Mouse (Mus musculus): ENCODE results near the gene Sun2. TPM values are rescaled to one million over a fixed set of nuclear protein-coding genes. Genes with fewer than 3 reads are reported as not detected.

The Sun2 gene
- polyA plus RNA-seq, 1 experiment from 2014 or later: 4.5 TPM

DNA sequence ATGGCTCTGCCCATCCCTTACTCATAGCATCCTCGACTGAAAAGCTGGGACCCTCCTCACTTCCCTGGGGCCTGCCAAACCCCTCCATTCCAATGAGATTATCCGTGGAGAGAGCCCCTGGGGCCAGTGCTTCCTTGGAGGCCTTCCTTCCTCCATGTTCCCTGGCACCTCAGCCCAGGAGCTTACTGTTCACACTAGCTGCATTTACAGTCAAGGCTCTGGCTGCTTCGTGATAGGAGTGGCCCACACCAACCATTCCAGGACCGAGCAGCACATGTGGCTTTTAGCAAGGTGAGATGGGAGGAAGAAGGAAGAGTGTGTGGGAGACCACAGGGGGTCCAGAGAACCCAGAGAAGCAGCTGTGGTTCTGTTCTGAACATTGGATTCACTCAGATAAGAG is 11.5 kb upstream of the Sun2 start:
- H3K27me3 ChIP-seq (replicated peaks): 0 out of 2 replicates have a peak, but pooled peaks cover 3% of the 10 kb centered on the region
- H3K9ac ChIP-seq: no peak overlapping the region
- no peaks in the 10 kb centered on the region for H3K9me3 ChIP-seq (replicated peaks)
- no peak overlapping the region for H3K4me2 ChIP-seq
- no peak overlapping the region for H3K27ac ChIP-seq (ENCODE audit: poor library complexity, severe bottlenecking)
- H3K4me3 ChIP-seq: no peak overlapping the region
- WGBS: 55% methylated on average over 4 of the region's 4 CpGs
- no peaks in the 10 kb centered on the region for H3K36me3 ChIP-seq
- ATAC-seq (ENCODE audit: insufficient number of reproducible peaks, low FRiP score): no peak
- H3K4me1 ChIP-seq (replicated peaks): no peaks in the 10 kb centered on the region

DNA sequence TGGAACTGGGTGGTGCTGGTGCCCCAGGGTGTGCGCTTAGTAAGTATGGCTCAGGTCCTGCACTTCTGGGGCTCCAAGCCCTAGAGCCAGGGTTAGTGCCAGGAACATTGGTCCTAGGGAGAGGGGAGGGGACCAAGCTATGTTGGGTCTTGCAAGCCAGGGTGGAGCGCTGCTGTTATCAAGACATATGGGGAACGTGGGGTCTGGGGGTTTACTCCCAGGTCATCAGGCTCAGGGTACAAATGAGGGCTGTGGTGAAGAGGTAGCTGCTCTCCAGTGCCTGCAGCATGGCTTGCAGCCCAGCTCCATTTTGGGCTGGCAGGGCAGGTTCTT is 11.1 kb upstream of the Sun2 start:
- Histone ChIP-seq H3K9ac (no peak overlapping the region), H3K4me1 (replicated peaks) (no peaks in the 10 kb centered on the region), H3K27me3 (replicated peaks) (0 out of 2 replicates have a peak, but pooled peaks cover 3% of the 10 kb centered on the region), H3K4me2 (no peak overlapping the region), H3K36me3 (no peaks in the 10 kb centered on the region), H3K4me3 (no peak overlapping the region), H3K9me3 (replicated peaks) (no peaks in the 10 kb centered on the region), H3K27ac (ENCODE audit: poor library complexity, severe bottlenecking) (no peak overlapping the region)
- 84% methylated on average over 3 of the region's 3 CpGs for WGBS
- ATAC-seq (ENCODE audit: insufficient number of reproducible peaks, low FRiP score): no peak

DNA sequence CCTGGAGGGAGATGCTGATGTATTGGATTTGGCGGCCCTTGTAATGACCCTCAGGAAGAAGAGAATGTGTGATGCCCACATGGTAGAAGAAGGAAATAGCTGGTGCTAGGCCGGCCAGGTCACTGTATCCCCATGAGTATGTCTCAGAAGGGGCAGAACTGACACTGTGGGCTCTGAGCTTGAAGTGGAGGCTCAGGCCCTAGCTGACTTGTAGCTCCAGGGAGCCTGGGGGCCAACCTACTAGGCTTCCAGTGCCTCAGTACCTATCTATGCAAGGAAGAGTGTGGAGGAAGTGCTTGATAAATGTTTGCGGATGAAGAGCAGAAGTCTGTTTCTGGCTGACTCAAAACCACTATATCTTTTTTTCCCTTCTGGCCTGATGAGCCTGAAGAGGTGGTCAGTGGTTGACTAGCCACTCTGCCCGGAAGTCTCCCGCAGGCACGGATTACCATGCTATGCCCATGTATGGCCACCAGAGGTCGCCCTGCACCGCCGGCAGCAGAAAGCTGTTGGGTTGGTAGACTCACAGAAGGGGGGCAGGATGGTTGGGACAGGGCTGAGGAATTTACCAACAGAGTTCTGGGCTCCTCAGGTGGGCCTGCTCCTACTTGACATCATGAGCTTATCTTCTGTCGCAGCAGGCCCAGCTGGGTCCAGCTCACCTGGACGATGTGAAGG is 10.5 kb upstream of the Sun2 start:
- ATAC-seq (ENCODE audit: insufficient number of reproducible peaks, low FRiP score): 0 out of 2 replicates have a peak, but pooled peaks have one; percentile 9
- no peak overlapping the region for H3K9ac ChIP-seq
- no peaks in the 10 kb centered on the region for H3K9me3 ChIP-seq (replicated peaks)
- 19% methylated on average over 11 of the region's 11 CpGs for WGBS
- no peaks in the 10 kb centered on the region for H3K36me3 ChIP-seq
- H3K4me1 ChIP-seq (replicated peaks): no peaks in the 10 kb centered on the region
- H3K27ac ChIP-seq (ENCODE audit: poor library complexity, severe bottlenecking): no peak overlapping the region
- no peak overlapping the region for H3K4me3 ChIP-seq
- 0 out of 2 replicates have a peak, but pooled peaks cover 3% of the 10 kb centered on the region for H3K27me3 ChIP-seq (replicated peaks)
- no peak overlapping the region for H3K4me2 ChIP-seq

DNA sequence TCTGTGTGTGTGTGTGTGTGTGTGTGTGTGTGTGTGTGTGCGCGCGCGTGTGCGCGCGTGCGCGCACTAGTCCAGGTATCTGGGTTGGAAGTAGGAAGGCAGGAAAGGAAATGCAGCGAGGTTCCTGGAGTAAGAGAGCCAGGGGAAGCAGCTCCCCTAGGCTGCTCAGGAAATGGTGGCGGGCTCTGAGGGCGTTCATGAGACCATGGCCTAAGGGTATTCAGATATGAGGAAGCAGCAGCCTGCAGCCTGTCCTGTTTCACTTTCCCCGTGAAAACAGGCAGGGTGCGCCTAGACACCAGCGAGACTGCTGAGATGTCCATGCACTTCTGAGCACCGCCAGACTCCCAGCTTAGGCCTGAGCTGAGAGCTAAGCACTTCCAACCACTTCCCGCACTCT is 9.4 kb upstream of the Sun2 start:
- 0 out of 2 replicates have a peak, but pooled peaks cover 3% of the 10 kb centered on the region for H3K27me3 ChIP-seq (replicated peaks)
- ATAC-seq (ENCODE audit: insufficient number of reproducible peaks, low FRiP score): no peak
- no peak overlapping the region for H3K4me2 ChIP-seq
- no peak overlapping the region for H3K27ac ChIP-seq (ENCODE audit: poor library complexity, severe bottlenecking)
- H3K9me3 ChIP-seq (replicated peaks): no peaks in the 10 kb centered on the region
- WGBS: 77% methylated on average over 17 of the region's 17 CpGs
- no peaks in the 10 kb centered on the region for H3K36me3 ChIP-seq
- no peak overlapping the region for H3K9ac ChIP-seq
- no peaks in the 10 kb centered on the region for H3K4me1 ChIP-seq (replicated peaks)
- no peak overlapping the region for H3K4me3 ChIP-seq

DNA sequence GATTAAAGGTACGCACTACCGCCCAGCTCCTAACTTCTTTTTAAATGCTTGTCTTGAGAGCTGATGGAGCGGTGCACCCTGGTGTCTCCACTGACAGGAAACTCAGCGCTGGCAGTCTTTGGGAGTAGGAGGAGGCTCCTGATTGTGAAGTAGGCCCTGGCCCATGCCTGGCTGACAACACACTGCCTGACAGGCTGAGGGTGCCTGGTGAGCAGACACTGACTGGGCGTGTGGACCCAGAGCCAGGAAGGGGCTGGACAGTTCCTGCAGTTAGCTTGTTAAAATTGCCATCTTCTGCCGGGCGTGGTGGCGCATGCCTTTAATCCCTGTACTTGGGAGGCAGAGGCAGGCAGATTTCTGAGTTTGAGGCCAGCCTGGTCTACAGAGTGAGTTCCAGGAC is 7.9 kb upstream of the Sun2 start:
- H3K9me3 ChIP-seq (replicated peaks): no peaks in the 10 kb centered on the region
- no peak overlapping the region for H3K4me3 ChIP-seq
- no peak for ATAC-seq (ENCODE audit: insufficient number of reproducible peaks, low FRiP score)
- 82% methylated on average over 8 of the region's 8 CpGs for WGBS
- H3K36me3 ChIP-seq: no peaks in the 10 kb centered on the region
- H3K4me1 ChIP-seq (replicated peaks): no peaks in the 10 kb centered on the region
- 0 out of 2 replicates have a peak, but pooled peaks cover 2% of the 10 kb centered on the region for H3K27me3 ChIP-seq (replicated peaks)
- H3K27ac ChIP-seq (ENCODE audit: poor library complexity, severe bottlenecking): no peak overlapping the region
- H3K9ac ChIP-seq: no peak overlapping the region
- no peak overlapping the region for H3K4me2 ChIP-seq

DNA sequence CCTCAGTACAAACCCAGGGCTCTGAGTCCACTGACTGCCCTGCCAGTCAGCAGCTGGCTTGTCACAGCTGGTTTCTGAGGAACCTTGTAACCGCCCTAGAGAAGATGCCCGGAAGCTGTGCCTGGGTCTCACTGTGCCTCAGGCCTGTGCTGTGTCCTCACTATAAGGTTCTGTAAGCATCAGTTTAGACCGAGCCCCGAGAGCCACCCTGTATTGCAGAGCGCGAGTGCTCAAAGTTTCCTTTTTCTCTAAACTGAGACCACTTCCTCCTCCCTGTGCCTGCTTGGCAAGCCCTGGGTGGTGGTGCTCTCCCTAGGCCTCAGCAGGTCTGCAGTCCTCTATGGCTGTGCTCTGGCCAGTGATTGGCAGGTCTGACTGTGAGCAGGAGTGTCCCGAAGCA is 6.8 kb upstream of the Sun2 start:
- Histone ChIP-seq H3K4me2 (no peak overlapping the region), H3K4me3 (no peak overlapping the region), H3K27ac (ENCODE audit: poor library complexity, severe bottlenecking) (no peak overlapping the region), H3K9ac (no peak overlapping the region), H3K9me3 (replicated peaks) (no peaks in the 10 kb centered on the region), H3K27me3 (replicated peaks) (no peaks in the 10 kb centered on the region), H3K4me1 (replicated peaks) (no peaks in the 10 kb centered on the region), H3K36me3 (0 out of 2 replicates have a peak, but pooled peaks cover 5% of the 10 kb centered on the region)
- ATAC-seq (ENCODE audit: insufficient number of reproducible peaks, low FRiP score): no peak
- WGBS: 89% methylated on average over 7 of the region's 7 CpGs

DNA sequence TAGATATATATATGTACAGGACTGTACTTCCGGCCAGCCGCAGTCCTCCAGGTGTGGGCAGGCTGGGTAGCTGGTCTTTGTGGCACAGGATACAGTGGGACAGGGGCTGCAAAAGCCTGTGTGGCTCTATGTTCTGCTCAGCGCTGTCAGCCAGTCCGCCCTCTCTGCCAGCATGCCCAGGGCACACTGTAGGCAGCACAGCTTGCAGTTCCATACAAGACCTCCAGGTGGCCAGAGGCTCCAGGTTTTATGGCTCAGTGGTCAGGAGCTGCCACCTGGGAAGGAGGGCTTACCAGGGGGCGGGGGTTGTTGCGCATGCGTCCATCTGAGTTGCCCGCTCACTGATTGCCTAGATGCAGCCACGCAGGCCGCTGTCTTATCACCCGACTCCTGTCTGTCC is 5.7 kb upstream of the Sun2 start:
- ATAC-seq (ENCODE audit: insufficient number of reproducible peaks, low FRiP score): no peak
- H3K27ac ChIP-seq (ENCODE audit: poor library complexity, severe bottlenecking): no peak overlapping the region
- 48% methylated on average over 11 of the region's 11 CpGs for WGBS
- no peak overlapping the region for H3K9ac ChIP-seq
- peaks cover 2% of the 10 kb centered on the region; the same call in 1 of the 2 replicates for H3K4me1 ChIP-seq (replicated peaks)
- H3K9me3 ChIP-seq (replicated peaks): no peaks in the 10 kb centered on the region
- no peak overlapping the region for H3K4me3 ChIP-seq
- H3K27me3 ChIP-seq (replicated peaks): no peaks in the 10 kb centered on the region
- H3K4me2 ChIP-seq: no peak overlapping the region
- H3K36me3 ChIP-seq: 0 out of 2 replicates have a peak, but pooled peaks cover 6% of the 10 kb centered on the region

DNA sequence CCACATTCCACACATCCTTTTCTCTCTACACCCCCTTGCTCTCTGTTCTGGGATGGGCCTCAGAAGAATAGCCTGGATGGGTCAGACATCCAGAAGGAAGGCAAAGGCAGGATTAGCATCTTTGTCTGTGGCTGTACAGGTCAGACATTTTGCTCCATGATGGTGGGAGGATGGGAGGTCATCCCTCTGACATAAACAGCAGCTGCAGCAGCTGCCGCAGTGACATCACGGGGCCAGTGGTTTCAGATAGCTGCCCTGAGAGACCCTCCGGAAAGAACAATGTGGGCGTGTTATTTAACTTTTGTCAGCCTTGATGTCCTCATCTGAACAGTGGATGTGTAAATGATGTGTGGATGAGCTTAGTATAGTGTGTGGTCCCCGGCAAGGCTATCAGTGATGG is 3.5 kb upstream of the Sun2 start:
- no peak overlapping the region for H3K4me2 ChIP-seq
- H3K4me1 ChIP-seq (replicated peaks): peaks cover 11% of the 10 kb centered on the region
- WGBS: 88% methylated on average over 5 of the region's 5 CpGs

DNA sequence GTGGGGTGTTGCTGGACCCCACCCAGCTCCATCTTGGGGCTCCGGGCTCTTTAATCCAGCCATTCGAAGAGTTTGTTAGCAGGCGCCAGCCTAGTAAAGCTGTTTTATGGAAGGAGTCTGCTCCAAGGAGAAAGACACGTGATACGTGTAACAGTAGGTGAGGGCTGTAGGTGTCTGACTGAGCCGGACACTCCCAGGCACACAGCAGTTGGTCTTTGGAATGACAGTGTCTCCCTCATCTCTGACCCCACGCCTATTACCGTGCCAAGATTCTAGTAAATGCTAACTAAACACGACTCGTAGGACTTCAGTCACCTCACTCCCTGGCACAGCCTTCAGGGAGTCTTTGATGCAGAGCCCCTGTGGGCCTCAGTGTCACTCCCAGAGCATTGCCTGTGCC is 3.0 kb upstream of the Sun2 start:
- WGBS: 80% methylated on average over 10 of the region's 10 CpGs
- Histone ChIP-seq H3K27me3 (replicated peaks) (no peaks in the 10 kb centered on the region), H3K4me2 (no peak overlapping the region), H3K9ac (no peak overlapping the region; the same call in 1 of the 2 replicates), H3K36me3 (peaks cover 9% of the 10 kb centered on the region; the same call in 1 of the 2 replicates), H3K4me1 (replicated peaks) (peaks cover 16% of the 10 kb centered on the region), H3K9me3 (replicated peaks) (no peaks in the 10 kb centered on the region), H3K4me3 (no peak overlapping the region), H3K27ac (ENCODE audit: poor library complexity, severe bottlenecking) (no peak overlapping the region)
- no peak for ATAC-seq (ENCODE audit: insufficient number of reproducible peaks, low FRiP score)

More for the DNA sequence above, 3.5 kb upstream of the Sun2 start:
- Histone ChIP-seq H3K27ac (ENCODE audit: poor library complexity, severe bottlenecking) (no peak overlapping the region), H3K9ac (no peak overlapping the region), H3K4me3 (no peak overlapping the region), H3K27me3 (replicated peaks) (no peaks in the 10 kb centered on the region), H3K9me3 (replicated peaks) (no peaks in the 10 kb centered on the region), H3K36me3 (0 out of 2 replicates have a peak, but pooled peaks cover 6% of the 10 kb centered on the region)
- ATAC-seq (ENCODE audit: insufficient number of reproducible peaks, low FRiP score): no peak

DNA sequence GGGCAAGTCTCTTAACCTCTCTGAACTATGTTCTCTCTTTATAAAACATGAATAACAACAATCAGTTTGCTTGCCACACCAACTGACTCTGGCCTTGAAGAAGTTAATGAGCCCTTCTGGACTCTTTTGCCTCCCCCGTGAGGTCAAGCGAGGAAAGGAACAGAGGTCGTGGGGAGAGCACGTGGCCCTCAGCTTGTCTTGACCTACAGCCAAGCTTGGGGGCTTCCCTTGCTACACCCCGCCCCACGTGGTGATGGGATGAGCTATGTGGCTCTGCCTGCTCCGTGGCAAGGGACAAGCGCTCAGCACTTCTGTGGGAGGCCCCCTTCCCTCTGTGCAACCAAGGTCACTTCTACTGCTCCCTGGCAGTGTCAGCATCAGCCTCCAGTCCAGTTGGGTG is 2.4 kb upstream of the Sun2 start:
- no peak overlapping the region for H3K9ac ChIP-seq
- no peak overlapping the region for H3K4me2 ChIP-seq
- WGBS: 67% methylated on average over 8 of the region's 8 CpGs
- no peak overlapping the region for H3K4me3 ChIP-seq
- H3K27ac ChIP-seq (ENCODE audit: poor library complexity, severe bottlenecking): no peak overlapping the region
- no peaks in the 10 kb centered on the region for H3K9me3 ChIP-seq (replicated peaks)
- H3K27me3 ChIP-seq (replicated peaks): no peaks in the 10 kb centered on the region
- H3K4me1 ChIP-seq (replicated peaks): peaks cover 22% of the 10 kb centered on the region
- H3K36me3 ChIP-seq: peaks cover 9% of the 10 kb centered on the region; the same call in 1 of the 2 replicates
- no peak for ATAC-seq (ENCODE audit: insufficient number of reproducible peaks, low FRiP score)

DNA sequence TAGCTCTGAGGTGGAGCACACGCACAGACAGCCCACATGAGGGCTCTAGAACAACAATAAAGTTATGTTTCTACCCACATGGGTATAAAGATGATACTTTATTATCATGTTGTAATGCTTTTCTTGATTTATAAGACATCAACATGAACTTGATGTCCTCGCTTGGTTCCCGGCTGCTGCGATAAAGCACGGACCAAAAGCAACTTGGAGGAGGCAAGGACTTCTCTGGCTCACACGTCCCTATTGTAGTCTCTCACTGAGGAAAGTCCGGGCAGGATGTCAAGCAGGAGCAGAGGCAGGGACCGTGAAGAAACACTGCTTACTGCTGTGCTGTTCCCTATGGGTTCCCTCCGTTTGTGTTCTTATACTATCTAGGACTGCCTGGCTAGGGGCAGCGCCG is 1.7 kb upstream of the Sun2 start:
- WGBS: 93% methylated on average over 11 of the region's 11 CpGs
- H3K9ac ChIP-seq: no peak overlapping the region
- no peak overlapping the region for H3K4me3 ChIP-seq
- no peaks in the 10 kb centered on the region for H3K27me3 ChIP-seq (replicated peaks)
- no peaks in the 10 kb centered on the region for H3K9me3 ChIP-seq (replicated peaks)
- H3K27ac ChIP-seq (ENCODE audit: poor library complexity, severe bottlenecking): no peak overlapping the region
- ATAC-seq (ENCODE audit: insufficient number of reproducible peaks, low FRiP score): no peak
- H3K36me3 ChIP-seq: peaks cover 15% of the 10 kb centered on the region
- H3K4me2 ChIP-seq: no peak overlapping the region
- H3K4me1 ChIP-seq (replicated peaks): peaks cover 29% of the 10 kb centered on the region

DNA sequence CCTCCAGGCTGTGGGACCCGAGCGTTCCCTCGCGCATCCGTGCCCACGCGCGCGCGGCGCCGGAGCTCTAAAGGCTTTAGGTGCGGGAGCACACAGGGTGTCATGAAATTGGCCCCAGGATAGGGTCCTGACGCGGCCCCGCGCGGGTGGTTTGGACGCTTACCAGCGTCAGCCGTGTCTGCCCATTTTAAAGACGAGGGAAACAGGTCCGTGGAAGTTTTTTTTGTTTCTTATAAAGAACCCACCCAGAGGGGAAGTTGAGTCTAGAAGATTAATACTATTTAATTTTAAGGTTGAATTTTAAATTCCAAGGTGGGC is 329 bp upstream of the Sun2 start:
- ATAC-seq (ENCODE audit: insufficient number of reproducible peaks, low FRiP score): no peak
- no peak overlapping the region for H3K27ac ChIP-seq (ENCODE audit: poor library complexity, severe bottlenecking)

More for the DNA sequence above, 329 bp upstream of the Sun2 start:
- H3K4me2 ChIP-seq: peak overlapping the region; percentile 90
- no peaks in the 10 kb centered on the region for H3K9me3 ChIP-seq (replicated peaks)
- no peaks in the 10 kb centered on the region for H3K27me3 ChIP-seq (replicated peaks)
- peak overlapping the region; percentile 98 for H3K4me3 ChIP-seq
- peak overlapping the region; percentile 98 for H3K9ac ChIP-seq
- peaks cover 29% of the 10 kb centered on the region for H3K36me3 ChIP-seq
- peaks cover 29% of the 10 kb centered on the region for H3K4me1 ChIP-seq (replicated peaks)
- WGBS: under 1% methylated on average over 23 of the region's 23 CpGs
